Mouse (Mus musculus): Measurements from ENCODE around the gene Son. TPM values are rescaled to one million over a fixed set of nuclear protein-coding genes. Genes with fewer than 3 reads are reported as not detected.

Gene Son
- total and polyA plus RNA-seq, 3 experiments: 93.6 to 182 (median 157) TPM

DNA sequence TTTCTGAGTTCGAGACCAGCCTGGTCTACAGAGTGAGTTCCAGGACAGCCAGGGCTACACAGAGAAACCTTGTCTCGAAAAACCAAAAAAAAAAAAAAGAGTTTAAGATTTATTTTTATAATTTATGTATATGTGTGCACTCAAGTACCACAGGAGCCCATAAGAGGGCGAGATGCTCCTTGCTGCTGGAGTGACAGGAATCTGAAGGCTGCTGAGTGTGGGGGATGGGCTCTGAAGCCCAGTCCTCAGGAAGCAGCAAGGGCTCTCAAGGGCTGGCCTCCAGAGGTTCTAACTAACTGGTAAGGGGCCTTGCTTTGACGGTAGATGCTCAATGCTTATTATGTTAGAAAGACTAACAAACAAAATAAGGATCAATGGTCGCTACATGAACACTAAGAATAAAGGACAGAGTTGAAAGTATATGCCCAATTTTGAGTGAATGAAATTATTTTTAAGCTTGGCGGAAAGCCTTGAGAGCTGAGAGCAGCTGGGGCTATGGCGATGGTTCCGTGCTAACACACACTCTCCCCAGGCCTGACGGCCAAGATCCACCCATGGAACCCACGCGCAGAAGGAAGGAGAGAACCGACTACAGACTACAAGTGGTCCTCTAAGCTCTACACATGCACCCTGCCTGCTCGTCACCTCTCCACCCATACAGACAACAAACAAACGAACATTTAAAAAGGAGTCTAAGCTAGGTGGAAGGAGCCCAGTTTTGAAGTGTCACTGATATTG lies 57.5 kb downstream of the Son start:
- H3K9ac ChIP-seq (ENCODE audit: control insufficient read depth, low read depth, low read length, poor library complexity, severe bottlenecking): no peak overlapping the region
- no peaks in the 10 kb centered on the region for H3K79me2 ChIP-seq (ENCODE audit: control insufficient read depth, insufficient read depth, low read length, poor library complexity)
- peak in 2 of 3 experiments; percentile 18 to 25; a peak in 2 of 6 replicates for TF ChIP-seq CTCF (IDR thresholded peaks at IDR 0.05 in 2 of 3, conservative IDR thresholded peaks at IDR 0.05 in 1 of 3; ENCODE audit: control insufficient read depth in 1 of 3, insufficient read depth in 1 of 3, low read depth in 2 of 3, low read length in 3 of 3, poor library complexity in 1 of 3, severe bottlenecking in 1 of 3)
- TF ChIP-seq RAD21 (IDR thresholded peaks at IDR 0.05; ENCODE audit: low read depth, low read length): peak; percentile 8
- no peak for TF ChIP-seq BHLHE40 (IDR thresholded peaks at IDR 0.05; ENCODE audit: borderline replicate concordance, low read depth, low read length)
- no peak overlapping the region for H3K4me3 ChIP-seq (ENCODE audit: control insufficient read depth in 1 of 2, insufficient read depth in 1 of 2, low read depth in 2 of 2, low read length in 2 of 2)
- peaks cover 0 to 12% of the 10 kb centered on the region in 2 experiments; a peak in 2 of 4 replicates for H3K36me3 ChIP-seq (ENCODE audit: control insufficient read depth in 1 of 2, insufficient read depth in 2 of 2, low read length in 2 of 2)
- H3K4me1 ChIP-seq (ENCODE audit: control insufficient read depth in 1 of 2, insufficient read depth in 2 of 2, low read length in 2 of 2): 0 out of 4 replicates have a peak, but pooled peaks cover 0 to 2% of the 10 kb centered on the region in 2 experiments
- no peak overlapping the region for H3K27ac ChIP-seq (ENCODE audit: control insufficient read depth, low read depth, low read length)
- no peaks in the 10 kb centered on the region for H3K27me3 ChIP-seq (ENCODE audit: control insufficient read depth in 1 of 2, insufficient read depth in 2 of 2, low read length in 2 of 2)
- no peak for DNase-seq (ENCODE audit: low read depth, low spot score)
- H3K9me3 ChIP-seq (replicated peaks; ENCODE audit: insufficient read depth, low read length): no peaks in the 10 kb centered on the region

DNA sequence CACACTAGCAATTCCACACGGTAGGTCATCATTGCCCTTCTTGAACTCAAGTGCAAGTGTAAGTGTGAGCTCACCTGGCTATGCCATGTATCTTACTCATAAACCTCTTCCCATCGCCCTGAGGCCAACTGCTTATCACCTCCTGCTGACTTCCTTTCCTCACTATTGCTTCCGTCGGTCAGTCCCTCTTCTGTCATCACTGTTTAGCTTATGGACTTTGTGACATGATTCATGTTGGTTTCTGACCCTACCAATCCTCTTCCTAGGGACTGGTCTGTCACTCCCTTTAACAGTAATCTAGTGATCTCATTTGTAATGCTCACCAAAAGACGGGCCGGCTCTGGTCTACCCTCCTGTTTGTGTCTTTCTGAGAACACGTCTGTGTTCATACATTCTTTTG lies 62.9 kb downstream of the Son start:
- Histone ChIP-seq H3K36me3 (ENCODE audit: control insufficient read depth in 1 of 2, insufficient read depth in 2 of 2, low read length in 2 of 2) (peaks cover 0 to 13% of the 10 kb centered on the region in 2 experiments; a peak in 2 of 4 replicates), H3K9me3 (replicated peaks; ENCODE audit: insufficient read depth, low read length) (no peaks in the 10 kb centered on the region), H3K4me3 (ENCODE audit: control insufficient read depth in 1 of 2, insufficient read depth in 1 of 2, low read depth in 2 of 2, low read length in 2 of 2) (no peak overlapping the region), H3K4me1 (ENCODE audit: control insufficient read depth in 1 of 2, insufficient read depth in 2 of 2, low read length in 2 of 2) (no peaks in the 10 kb centered on the region), H3K79me2 (ENCODE audit: control insufficient read depth, insufficient read depth, low read length, poor library complexity) (no peaks in the 10 kb centered on the region), H3K27ac (ENCODE audit: control insufficient read depth, low read depth, low read length) (no peak overlapping the region), H3K27me3 (ENCODE audit: control insufficient read depth in 1 of 2, insufficient read depth in 2 of 2, low read length in 2 of 2) (no peaks in the 10 kb centered on the region), H3K9ac (ENCODE audit: control insufficient read depth, low read depth, low read length, poor library complexity, severe bottlenecking) (no peak overlapping the region)
- no peak for TF ChIP-seq TCF12 (IDR thresholded peaks at IDR 0.05; ENCODE audit: low read depth, low read length)
- no peak for TF ChIP-seq ZNF384 (IDR thresholded peaks at IDR 0.05; ENCODE audit: low read depth, low read length)
- no peak for TF ChIP-seq MYB (IDR thresholded peaks at IDR 0.05; ENCODE audit: low read depth, low read length)
- TF ChIP-seq E2F4 (IDR thresholded peaks at IDR 0.05; ENCODE audit: borderline replicate concordance, low read depth, low read length): no peak
- no peak for TF ChIP-seq GATA1 (IDR thresholded peaks at IDR 0.05; ENCODE audit: low read depth, low read length)
- no peak for TF ChIP-seq ETS1 (IDR thresholded peaks at IDR 0.05; ENCODE audit: low read depth, low read length)
- no peak for TF ChIP-seq MXI1 (IDR thresholded peaks at IDR 0.05; ENCODE audit: low read depth, low read length)
- no peak for TF ChIP-seq EP300 (IDR thresholded peaks at IDR 0.05; ENCODE audit: low read depth in 1 of 2, low read length in 2 of 2)
- TF ChIP-seq KAT2A (conservative IDR thresholded peaks at IDR 0.05; ENCODE audit: low read depth, low read length): no peak
- TF ChIP-seq USF2 (IDR thresholded peaks at IDR 0.05; ENCODE audit: borderline replicate concordance in 1 of 2, insufficient read depth in 1 of 2, low read depth in 1 of 2, low read length in 2 of 2): no peak
- no peak for TF ChIP-seq TBP (IDR thresholded peaks at IDR 0.05; ENCODE audit: low read depth, low read length)
- TF ChIP-seq ZKSCAN1 (IDR thresholded peaks at IDR 0.05; ENCODE audit: low read depth, low read length): no peak
- no peak for TF ChIP-seq POLR2AphosphoS5 (IDR thresholded peaks at IDR 0.05; ENCODE audit: borderline replicate concordance, low read depth, low read length)
- no peak for DNase-seq (ENCODE audit: low read depth, low spot score)

Data from MEL (cell line).